Mouse (Mus musculus): Measurements from ENCODE around the gene Trib3. TPM values are rescaled to one million over a fixed set of nuclear protein-coding genes. Genes with fewer than 3 reads are reported as not detected.

Gene Trib3
- total RNA-seq (2023) = 4.0 and 5.2 TPM in 2 replicates

GRCm38 (mm10) chr2:152343329-152344213 is at the start of gene Trib3:
Gene Trib3, minus strand, starts transcription at chr2:152344032.

GRCm38 (mm10) chr2:152376345-152376741 is 32.5 kb upstream of the Trib3 start, which contains the start of gene Nrsn2:
Gene Nrsn2, minus strand, starts transcription at chr2:152376638.

GRCm38 (mm10) chr2:152332101-152332825 is 11.6 kb downstream of the Trib3 start, which contains the start of gene Rbck1:
Gene Rbck1, minus strand, starts transcription at chr2:152332653.

GRCm38 (mm10) chr2:152293727-152294475 is 49.9 kb downstream of the Trib3 start, which contains the start of gene Tbc1d20:
Gene Tbc1d20, plus strand, starts transcription at chr2:152293828.

Other genes with a start within 250 kb of the Trib3 start
- 3.6 and 3.8 TPM in 2 replicates for gene Srxn1, start 238.5 kb downstream of the Trib3 start, total RNA-seq (2023)
- gene Tcf15, start 200.5 kb downstream of the Trib3 start, total RNA-seq (2023) = not detected in 2 replicates
- 52.7 and 59.7 TPM in 2 replicates for gene Csnk2a1, start 117.2 kb downstream of the Trib3 start, total RNA-seq (2023)
- gene Tbc1d20, start 50.2 kb downstream of the Trib3 start, total RNA-seq (2023) = 119 and 165 TPM in 2 replicates
- gene Rbck1, start 11.4 kb downstream of the Trib3 start, total RNA-seq (2023) = 72.2 and 90.2 TPM in 2 replicates
- gene Nrsn2, start 32.6 kb upstream of the Trib3 start, total RNA-seq (2023) = not detected in 2 replicates
- 0.20 and 0.22 TPM in 2 replicates for gene Sox12, start 54.0 kb upstream of the Trib3 start, total RNA-seq (2023)
- gene Zcchc3, start 71.0 kb upstream of the Trib3 start, total RNA-seq (2023) = 0.61 and 1.2 TPM in 2 replicates
- gene 6820408C15Rik, start 71.6 kb upstream of the Trib3 start, total RNA-seq (2023) = not detected in 2 replicates
- not detected in 2 replicates for gene Defb23, start 120.6 kb upstream of the Trib3 start, total RNA-seq (2023)
- not detected in 2 replicates for gene Defb20, start 133.0 kb upstream of the Trib3 start, total RNA-seq (2023)
- gene Defb22, start 146.1 kb upstream of the Trib3 start, total RNA-seq (2023) = not detected in 2 replicates
- not detected in 2 replicates for gene Defb26, start 167.7 kb upstream of the Trib3 start, total RNA-seq (2023)
- not detected in 2 replicates for gene Defb28, start 174.2 kb upstream of the Trib3 start, total RNA-seq (2023)
- gene Defb29, start 196.1 kb upstream of the Trib3 start, total RNA-seq (2023) = not detected in 2 replicates
- not detected in 2 replicates for gene Gm17416, start 225.3 kb upstream of the Trib3 start, total RNA-seq (2023)
- not detected in 2 replicates for gene Defb21, start 228.7 kb upstream of the Trib3 start, total RNA-seq (2023)
- gene Defb19, start 236.3 kb upstream of the Trib3 start, total RNA-seq (2023) = not detected in 2 replicates

Data from neutrophil, adult 65 days (primary cell).